Mouse (Mus musculus): ENCODE measurements around the gene Olfr1474.
"Not testable (repeated sequence)": the region's sequence is repeated elsewhere in the genome, so short reads cannot be mapped to it uniquely, and the experiment has no call there.

Gene Olfr1474

GRCm38 (mm10) chr19:13469265-13469664, at the start of gene Olfr1474:
Gene Olfr1474, plus strand, starts transcription at chr19:13469565.
- not testable (repeated sequence) for DNase-seq (ENCODE audit: low spot score)

- DNase-seq (ENCODE audit: low spot score), result not testable (repeated sequence)
Measured at GRCm38 (mm10) chr19:13443109-13443508, 26.3 kb upstream of the Olfr1474 start, which contains the start of gene Olfr1471. Gene Olfr1471, plus strand, starts transcription at chr19:13443409.

GRCm38 (mm10) chr19:13455986-13456385, 13.4 kb upstream of the Olfr1474 start, which contains the start of gene Olfr1472:
Gene Olfr1472, minus strand, starts transcription at chr19:13456086.
- DNase-seq (ENCODE audit: low spot score), result no peak

- DNase-seq (ENCODE audit: low spot score), result no peak
Measured at GRCm38 (mm10) chr19:13480096-13480495, 10.7 kb downstream of the Olfr1474 start, which contains the start of gene Olfr1475. Gene Olfr1475, minus strand, starts transcription at chr19:13480196.

DNA sequence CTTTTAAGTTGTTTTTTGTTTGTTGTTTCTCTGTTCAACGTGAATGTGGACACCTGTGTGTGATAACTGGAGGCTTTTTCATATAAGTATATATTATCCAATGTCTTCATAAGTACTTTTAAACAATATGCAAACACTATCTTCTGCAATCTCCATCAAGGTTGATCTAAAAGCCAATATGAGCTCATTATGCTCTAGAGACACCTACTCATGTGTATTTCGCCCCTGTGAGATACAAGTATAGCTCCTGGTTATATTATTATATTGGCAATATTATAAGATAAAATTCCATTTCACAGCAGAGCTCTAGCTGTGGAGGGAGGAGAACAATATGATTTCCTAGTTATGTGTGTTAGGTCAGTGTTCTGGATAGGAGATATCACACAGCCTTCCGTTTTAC, 30.9 kb downstream of the Olfr1474 start, which contains the start of gene Olfr1477:
Gene Olfr1477 (plus strand): TSS at position 301 of the 400 bp plus-strand sequence.
- DNase-seq (ENCODE audit: low spot score), result no peak

All from ovary, adult 18-20 months (tissue).